Mouse (Mus musculus) kidney, postnatal 14 days (tissue): ENCODE data around the gene Syt13.
A peak's percentile ranks its signal among the peaks of the same experiment; 100 is the strongest.

Source experiments
- DNase-seq: peaks from one replicate; pipeline ENCODE4 v3.0.0; 2022; ENCODE audit warnings: mixed read lengths

Syt13 gene

DNA sequence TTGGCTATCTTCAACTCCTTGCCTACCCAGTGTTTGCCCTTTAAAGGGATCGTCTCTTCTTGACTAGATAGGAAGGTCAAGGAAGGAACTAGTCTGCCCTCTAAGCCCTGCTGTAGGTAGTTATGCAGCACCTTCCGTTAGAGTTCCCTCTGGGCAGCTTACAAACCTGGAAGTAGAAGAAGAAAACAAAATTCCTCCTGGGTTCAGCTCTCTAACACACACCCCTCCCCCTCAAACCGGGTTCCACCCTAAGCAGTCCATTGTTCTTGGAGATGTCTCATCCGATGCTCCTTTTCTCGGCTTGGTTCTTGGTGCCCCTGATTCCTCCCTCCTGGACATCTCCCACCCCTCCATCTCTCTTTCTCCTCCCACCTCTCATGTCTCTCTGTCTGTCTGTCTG is 14.8 kb downstream of the Syt13 start:
- DNase-seq, result no peak

DNA sequence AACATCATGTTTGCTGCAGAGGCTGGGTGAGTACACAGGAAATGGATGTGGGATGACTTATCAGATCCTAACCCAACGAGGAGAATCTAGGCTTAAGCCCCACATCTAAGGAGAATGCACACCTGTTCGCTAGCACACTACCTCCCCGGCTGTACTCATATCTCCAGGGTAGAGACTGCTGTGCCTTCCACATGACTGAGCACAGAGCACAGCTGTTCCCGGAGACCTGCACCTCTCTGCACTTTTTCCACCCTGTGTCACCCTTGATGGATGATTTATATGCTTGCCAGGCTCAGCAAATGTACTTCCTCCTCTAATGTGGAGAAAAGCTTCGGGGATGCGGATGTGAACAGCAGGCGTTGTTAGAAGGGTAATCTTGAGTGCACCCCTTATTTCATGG is 16.2 kb downstream of the Syt13 start:
- DNase-seq, result no peak

DNA sequence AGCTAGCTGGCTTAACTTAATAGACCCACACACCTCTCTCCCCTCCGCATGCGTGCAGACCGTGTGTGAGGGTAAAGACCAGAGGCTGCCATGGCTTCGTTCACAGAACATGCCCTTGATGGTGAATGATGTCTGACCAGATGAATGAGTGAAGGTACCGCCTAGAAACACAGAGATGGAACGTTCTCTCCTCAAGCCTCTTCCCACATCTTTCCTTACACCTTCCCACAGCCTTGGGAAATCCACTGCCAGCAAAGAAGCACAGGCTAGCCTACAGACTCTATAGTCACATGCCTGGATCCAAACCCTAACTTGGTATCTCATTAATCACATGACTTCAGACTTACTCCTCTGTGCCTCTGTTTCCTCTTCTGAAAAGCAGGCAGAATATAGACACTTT is 18.5 kb downstream of the Syt13 start:
- DNase-seq, result no peak

DNA sequence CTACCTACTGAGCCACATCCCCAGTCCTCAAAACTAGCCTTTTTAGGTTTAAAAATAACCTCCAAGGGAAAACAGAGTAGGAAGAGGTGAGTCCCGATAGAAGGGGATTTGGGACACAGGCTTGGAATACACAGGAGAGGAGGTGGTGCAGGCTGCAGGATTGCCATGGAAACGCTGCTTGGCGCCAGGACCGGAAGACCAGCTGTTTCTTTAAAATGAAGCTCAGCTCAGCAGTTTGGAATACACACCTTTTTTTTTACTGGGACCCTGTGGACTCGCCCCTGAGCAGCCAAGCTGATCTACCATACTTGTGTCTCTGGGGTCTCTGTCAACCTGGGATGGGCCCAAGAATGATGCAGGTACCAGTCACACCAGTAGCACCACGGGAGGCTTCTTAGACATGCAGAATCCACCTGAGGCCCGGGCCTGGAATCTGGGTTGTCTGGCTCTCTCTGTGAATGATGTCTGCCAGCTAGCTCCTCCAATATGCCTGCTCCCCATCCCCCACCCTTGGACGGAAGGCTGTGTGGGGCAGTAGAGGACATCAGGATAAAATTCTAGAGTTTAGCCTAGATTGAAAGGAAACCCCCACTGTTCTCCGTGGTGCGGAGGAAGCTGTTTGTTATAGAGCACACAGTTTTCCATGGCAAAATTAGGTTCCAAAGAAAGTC is 19.5 kb downstream of the Syt13 start:
- no peak for DNase-seq

DNA sequence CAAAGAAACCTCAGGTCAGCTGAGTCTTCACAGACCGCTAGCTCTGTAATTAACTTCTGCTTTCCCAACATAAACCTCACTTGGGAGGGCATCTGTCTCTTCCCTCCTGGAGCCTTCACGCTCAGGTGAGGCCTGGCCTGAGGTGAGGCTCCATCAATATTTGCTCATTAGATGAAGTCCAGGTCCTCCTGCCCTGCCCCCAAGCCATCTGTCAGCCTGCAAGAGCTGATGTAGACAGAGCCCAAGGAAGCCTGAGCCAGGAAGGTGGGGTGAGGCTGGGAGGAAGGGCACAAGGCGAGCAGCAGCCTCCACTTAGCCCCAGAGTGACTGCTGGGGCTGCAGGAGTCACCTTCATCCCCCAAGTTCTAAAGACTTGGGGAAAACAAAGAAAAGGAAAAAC is 20.6 kb downstream of the Syt13 start:
- no peak for DNase-seq

DNA sequence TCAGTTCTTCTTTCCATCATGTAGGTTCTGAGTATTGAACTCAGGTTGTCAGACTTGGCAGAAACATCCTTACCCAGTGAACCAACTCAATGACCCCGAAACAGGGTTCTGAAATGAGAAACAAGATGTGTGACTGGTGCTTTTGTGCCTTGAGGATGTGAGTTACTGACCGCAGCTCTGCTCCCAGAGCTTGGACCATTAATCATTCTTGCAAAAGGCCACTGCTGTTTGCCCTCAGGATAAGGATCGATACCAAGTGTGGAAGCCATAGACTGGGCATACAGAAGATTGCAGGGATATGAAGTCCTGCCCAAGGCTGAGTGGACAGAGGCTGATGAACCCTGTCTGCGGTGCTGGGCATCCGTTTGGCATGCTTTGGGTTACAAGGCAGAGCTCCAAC is 23.2 kb downstream of the Syt13 start:
- no peak for DNase-seq

DNA sequence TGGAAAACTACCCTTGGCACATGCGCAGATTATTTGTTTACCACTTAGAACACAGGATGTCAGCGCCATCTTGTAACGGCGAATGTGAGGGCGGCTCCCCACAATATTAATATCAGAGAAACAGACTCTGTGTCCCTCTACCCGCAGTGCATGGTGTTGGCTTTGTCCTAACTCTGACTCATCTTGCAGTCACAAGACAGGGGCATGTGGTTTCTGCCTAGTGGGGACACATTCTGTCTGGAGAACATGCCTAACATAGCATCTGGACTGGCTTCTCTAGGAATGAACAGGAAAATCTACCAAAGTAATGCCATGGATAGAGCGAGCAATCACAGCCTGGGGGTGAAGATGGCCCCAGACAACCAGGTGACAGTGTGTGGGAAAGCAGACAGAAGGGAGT is 23.9 kb downstream of the Syt13 start:
- DNase-seq, result no peak

DNA sequence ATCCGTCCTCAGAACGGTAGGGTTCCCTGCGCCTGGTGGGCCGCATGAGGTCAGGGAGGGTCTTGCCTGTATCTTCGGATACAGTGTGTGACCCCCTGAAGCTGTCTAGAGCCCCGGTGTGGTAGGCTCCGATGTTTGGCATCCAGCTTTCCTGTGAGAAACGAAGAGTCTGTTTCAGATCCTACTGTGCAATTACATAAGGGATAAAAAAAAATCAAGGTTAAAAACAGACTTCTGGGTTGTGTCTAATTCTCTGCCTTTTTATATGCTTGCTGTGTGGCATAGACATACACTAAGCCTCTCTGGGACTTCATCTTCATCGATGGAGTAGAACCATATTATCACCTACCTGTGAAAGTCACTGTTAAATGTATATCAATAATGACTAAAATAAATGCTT is 26.1 kb downstream of the Syt13 start:
- DNase-seq, result no peak

DNA sequence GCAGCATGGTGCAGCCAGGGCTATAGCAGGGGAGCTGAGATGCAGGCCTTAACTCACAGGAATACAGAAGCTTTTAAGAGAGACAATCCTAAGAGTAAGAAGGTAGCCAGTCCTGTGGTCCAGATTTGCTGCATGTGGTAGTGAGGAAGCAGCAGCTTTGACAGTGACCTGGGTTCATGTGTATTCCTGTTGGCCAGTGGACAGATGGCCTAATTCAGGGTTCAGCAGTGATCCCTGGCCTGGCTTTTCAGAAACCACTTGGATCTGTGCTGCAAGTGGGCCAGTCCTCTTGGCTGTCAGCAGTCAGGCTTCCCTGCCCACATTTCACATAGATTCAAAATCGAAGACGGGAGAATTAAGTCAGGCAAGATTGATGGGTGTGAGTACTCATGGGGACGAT is 26.6 kb downstream of the Syt13 start:
- no peak for DNase-seq

DNA sequence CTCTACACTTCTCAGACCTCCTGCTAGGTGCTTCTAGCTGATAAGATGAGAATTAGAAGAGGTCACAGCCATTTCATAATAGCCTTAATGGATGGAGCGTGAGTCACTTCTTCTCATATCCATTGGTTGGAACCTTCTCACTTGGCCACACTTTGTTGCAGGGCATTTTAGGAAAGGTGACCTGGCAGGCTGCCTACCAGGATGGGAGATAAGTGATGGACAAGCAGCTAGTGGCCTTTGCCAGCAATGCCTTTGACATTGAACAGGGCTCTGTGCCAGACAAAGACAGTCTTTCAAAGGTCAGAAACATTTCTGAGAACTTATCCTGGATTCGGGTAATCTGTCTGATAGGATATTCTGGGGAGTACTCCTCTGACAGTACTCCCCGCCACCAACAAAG is 28.5 kb downstream of the Syt13 start:
- no peak for DNase-seq

DNA sequence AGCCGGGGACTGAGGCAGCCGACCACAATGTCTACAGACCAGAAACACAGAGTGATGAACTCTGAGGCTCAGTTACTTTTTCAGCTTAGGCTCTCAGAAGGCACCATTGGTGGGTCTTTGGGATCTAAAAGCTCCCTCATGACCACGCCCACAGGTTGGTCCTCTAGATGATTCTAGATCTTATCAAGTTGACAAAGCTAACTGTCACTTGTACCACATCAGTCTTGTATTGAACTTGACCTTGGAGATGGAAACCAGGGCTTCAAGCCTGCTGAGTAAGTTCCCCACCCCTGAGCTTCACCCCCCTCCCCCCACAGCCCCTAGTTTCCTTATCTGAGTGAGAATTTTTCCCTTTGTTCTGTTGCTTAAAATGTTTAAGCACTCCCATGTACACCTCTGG is 29.5 kb downstream of the Syt13 start:
- DNase-seq, result no peak

DNA sequence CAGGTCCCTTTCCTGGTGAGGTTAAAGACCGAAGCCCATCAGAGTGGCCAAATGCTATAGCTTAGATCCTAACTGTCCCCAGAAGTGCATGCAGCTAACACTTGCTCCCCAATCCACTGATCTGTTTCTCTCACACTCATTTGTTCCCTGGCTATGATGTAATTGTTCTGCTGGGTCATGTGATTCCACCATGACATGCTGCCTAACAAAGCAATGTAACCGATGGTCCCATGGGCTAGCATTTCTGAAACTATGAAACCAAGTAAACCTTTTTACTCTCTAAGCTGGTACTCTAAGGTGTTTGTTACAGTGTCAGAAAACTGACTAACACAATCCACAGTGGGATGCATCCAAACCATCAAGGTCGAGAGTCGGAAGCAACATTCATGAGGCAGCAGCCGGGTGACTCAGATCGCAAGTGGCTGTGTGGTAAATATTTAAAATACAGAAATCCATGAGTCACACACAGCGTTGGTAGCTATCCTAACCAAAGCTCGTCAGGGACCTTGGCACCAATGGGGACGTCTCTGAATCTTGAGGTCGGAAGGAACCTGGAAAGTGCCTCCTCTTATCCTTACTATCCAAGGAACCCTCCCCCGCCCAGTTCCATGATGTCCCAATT is 30.3 kb downstream of the Syt13 start:
- DNase-seq, result no peak

DNA sequence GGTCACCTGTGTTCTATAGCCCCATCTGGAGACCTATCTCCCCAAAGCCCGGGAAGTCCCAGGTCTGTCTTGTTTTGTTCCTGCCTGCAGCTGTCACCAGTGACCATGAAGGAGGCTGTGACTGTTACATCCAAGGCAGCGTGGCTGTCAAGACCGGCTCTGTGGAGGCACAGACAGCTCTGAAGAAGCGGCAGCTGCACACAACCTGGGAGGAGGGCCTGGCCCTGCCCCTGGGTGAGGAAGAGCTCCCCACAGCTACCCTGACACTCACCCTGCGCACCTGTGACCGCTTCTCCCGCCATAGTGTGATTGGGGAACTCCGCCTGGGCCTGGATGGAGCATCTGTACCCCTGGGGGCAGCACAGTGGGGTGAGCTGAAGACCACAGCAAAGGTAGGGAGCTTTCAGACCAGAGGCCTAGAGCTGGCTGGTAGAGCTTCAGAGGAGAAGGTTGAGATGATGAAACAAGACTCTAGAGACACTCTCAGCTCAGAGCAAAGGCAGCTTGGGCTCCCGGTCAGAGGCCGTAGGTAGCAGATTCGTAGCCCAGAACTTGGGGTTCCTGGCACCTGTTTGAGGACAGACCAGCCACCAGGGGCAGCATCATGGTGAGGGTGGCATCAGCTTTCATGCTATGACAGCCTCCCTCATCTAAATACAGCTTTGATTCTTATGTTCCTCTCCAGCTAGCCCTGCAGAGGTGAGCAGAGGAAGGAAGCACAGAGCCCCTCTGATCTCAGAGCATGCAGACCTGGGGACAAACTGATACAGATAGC is 31.1 kb downstream of the Syt13 start:
- no peak for DNase-seq

DNA sequence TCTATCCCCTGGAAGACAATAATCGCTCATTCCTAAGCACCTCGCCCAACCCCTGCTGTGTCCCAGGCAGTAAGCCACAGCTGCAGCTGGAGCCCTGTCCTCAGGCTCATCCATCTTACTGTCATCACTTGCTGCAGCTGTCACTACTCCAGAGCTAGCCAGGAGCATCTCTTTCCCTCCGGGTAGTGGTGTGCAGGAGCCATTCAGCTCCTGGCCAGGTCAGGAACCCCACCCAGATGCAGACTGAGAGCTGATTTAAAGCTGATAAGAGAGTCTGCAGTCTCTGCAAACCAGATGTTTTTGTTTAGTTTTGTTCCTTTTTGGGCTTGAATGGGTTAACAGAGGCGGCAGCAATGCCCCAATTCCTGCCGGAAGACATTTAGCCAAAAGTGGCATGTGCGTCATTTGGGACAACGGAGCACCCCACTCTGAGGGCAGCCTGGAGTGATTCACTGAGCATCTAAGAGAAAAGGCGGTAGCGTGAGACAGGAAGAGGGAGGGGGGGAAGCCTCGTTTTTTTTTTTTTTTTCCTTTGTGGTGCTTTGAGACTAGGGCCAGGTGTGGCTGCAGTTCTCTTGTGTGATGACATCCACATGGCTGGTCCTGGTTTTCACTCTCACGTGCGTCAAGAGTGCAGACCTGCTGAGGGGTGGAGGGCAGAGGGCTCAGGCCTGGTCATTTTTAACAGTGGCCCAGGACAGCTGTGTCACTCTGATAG is 33.2 kb downstream of the Syt13 start:
- DNase-seq, result peak; percentile 18

DNA sequence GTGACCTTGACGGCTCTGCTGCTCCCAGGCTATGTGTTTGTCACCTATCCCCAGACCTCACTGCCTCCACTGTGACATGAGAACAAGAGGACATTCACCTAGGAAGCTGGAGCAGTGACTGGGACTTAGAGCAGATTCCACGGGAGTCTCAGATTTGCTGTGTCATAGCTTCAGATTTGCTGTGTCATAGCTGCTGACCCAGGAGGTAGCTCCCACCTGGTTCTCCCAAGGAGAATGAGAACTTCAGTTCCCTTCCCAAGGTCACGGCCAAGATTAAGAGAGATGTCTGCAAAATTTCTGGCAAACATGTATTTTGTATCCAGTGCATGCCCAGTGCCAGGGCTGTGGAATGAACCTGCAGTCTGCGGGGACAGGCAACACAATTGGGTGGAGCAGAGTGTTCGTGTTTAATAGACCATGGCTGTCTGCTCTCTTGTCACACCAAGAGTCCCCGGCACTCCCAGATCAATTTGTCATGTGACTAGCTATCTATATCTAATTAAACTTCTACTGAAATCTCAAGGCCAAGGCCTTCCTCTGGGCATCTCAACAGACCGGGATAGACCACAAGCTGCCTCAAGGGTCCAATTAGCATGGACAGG is 33.9 kb downstream of the Syt13 start:
- DNase-seq, result no peak

DNA sequence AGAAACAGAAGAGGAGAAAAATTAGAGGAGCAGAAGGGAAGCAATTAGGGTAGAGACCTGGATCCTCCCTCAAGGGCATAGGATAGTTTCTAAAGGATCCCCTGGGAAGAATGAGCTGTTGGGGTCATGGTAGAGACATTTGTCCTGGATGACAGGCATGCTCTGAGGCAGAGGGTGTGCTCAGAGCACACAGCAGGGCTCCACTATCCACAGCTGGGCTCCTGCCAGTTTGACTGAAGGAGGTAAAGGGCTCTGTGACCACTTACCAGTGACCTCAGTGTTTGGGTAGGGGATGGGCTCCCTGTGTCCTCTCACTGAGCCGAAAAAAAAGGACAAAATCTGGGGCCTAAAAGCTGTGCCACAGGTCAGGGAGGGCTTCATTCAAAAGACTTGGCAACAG is 34.6 kb downstream of the Syt13 start:
- DNase-seq, result no peak

DNA sequence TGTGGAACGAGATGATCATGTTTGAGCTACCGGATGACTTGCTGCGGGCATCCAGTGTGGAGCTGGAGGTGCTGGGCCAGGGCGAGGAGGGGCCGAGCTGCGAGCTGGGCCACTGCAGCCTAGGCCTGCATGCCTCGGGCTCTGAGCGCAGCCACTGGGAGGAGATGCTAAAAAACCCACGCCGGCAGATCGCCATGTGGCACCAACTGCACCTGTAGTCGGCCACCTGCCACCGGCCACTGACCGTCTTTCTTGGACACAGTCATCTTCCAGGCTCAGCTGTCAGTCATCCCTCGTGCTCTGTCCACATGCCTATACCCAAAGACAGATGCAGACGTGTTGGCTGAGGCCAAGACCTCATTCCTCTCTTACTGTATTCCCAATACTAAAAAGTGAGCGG is 38.6 kb downstream of the Syt13 start:
- DNase-seq, result no peak

DNA sequence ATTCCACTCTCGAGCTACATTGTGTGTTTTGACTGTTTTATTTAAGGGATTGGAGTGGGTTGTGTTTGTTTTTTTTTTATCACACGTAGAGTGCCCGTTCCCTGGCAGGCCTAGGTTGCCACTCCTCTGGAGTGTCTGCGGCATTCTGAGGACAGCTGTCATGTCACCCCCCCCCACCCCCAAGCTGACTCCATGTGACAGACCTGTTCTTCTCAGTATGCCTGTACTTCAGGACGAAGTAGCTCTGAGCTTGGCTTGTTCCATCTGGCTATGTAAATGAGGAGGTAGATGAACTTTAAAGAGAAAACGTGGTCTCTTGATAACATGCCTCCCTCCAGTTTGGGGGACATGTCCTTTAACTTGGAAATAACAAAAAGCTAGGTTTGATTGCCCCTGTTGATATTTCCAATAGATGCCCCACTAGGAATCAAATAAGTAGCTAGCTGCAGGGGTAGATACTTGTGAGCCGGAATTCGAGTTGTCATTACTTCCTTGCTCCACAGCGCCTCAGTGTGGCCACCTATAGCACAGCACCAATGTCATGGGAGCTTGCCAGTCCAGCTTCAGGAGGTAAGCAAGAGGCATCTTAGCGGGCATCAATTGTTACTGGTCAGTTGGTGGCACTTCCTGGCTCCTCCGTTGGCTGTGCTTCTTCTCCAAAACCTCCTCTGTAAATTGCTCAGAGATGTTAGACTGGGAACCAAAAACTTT is 39.7 kb downstream of the Syt13 start:
- peak; percentile 70 for DNase-seq

DNA sequence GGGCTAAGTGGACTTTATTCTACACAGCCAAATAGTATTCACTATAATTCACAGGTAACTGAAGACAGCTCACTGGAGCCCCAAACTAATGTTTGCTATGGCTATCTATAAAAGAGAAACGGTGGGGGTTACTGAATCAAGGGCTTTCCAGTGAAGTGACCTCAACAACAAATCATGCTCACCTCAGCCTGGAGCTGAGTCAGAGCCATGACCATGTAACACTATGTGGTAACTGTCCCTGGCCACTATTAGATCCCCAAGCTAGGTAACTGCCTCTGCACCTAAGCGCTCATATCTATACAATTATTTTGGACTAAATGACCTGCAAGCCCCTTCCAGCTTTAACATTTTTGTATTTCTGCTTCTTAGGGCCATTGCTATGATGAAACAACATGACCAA is 42.0 kb downstream of the Syt13 start:
- no peak for DNase-seq

DNA sequence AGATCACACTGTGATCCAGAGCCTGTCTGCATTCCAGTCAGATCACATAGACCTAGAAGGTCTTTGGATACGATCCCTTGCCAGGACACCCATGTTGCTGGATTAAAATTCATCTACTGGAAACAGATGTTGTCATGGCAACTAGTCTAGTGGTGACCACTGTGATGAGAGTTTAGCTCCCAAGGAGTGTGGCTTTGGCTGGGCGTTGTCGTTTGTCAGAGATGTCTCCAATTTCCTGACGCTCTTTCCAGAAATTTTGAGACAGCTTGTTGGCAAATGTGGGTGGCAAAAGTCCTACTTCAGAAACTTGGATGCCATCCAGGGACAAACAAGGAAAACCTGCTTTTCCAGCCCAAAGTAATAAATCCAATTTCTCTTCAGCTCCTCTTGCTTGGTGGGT is 43.7 kb downstream of the Syt13 start:
- no peak for DNase-seq

DNA sequence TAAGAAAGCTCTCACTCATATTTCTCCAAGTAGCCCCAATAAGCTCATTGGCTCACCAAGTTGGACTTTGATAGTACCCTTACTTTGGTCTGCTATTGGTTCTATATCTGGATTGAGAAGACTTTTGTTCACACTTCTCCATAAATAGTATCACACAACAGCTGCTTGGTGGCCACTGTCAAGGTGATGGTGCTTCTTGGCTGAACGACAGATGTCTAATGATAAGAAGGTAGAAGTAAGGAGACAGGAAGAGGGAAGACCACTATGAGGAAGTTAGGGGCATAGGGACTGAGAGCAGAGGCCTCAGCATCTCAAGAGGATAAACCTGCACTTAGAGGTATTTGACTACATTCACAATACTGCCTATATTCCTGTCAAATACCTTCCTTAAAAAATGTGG is 49.4 kb downstream of the Syt13 start:
- DNase-seq, result no peak

DNA sequence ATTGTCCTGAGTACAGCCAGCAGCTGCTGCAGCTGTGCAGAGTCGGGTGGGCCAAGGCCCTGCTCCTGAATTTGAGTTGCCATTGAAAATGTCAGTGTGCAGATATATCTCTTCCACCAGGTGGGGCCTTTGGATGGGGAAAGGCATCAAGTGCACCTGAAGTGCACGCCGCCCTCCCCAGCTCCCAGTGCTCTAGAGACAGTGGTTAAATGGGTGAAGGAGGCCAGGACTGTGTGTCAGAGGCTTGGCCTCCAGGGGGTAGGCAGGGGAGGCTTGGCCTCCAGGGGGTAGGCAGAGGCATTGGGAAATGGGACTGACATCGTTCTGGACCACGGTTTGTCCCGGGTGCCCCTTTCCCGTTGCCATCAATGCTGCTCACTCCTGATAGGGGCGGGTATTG is 51.4 kb downstream of the Syt13 start:
- DNase-seq, result no peak
